Mouse (Mus musculus) layer of hippocampus, postnatal 14 days (tissue): ENCODE measurements around the gene Ano1. TPM values are rescaled to one million over a fixed set of nuclear protein-coding genes. Genes with fewer than 3 reads are reported as not detected.

Experiments used
- DNase-seq, 2 experiments: peaks; one replicate each; pipeline ENCODE4 v3.0.0; 2021 to 2022; ENCODE audit warnings: low spot score in 2 of 2, mixed read lengths in 1 of 2
- total RNA-seq, 2 experiments: library from RNA; stranded (reverse); gene quantifications; 2 replicates each; pipeline ENCODE4 v1.2.3; 2021

The Ano1 gene
- total RNA-seq, 2 experiments from 2014 or later = 2.3 to 5.5 TPM

GRCm38 (mm10) chr7:144769434-144770080 lies 17.8 kb upstream of the Ano1 start:
- no peak for DNase-seq

- DNase-seq = no peak
Measured at GRCm38 (mm10) chr7:144768845-144769244, 17.1 kb upstream of the Ano1 start.

- no peak for DNase-seq
Measured at GRCm38 (mm10) chr7:144764537-144765282, 12.9 kb upstream of the Ano1 start.

DNA sequence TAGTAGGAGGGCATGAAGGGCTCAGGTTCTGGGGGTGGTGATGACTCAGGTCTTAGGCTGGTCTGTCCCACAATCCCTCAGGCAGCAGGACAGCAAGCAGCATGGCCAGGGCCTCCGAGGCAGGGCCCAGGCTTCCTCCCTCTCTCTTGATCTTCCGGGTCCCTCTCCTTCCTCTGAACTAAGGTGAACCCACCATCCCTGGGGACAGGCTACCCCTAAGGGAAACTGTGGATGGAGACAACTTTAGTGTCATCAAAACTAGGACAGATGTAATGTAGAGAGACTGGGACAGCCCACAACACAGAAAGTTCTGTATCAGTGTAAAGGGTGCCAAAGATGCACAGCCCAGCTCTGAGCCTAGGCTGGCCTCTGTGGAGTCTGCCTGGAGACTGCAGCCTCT lies 12.2 kb upstream of the Ano1 start:
- no peak for DNase-seq

- DNase-seq = no peak
Measured at GRCm38 (mm10) chr7:144762496-144763235, 10.9 kb upstream of the Ano1 start.

- no peak for DNase-seq
Measured at GRCm38 (mm10) chr7:144760228-144760627, 8.5 kb upstream of the Ano1 start.

DNA sequence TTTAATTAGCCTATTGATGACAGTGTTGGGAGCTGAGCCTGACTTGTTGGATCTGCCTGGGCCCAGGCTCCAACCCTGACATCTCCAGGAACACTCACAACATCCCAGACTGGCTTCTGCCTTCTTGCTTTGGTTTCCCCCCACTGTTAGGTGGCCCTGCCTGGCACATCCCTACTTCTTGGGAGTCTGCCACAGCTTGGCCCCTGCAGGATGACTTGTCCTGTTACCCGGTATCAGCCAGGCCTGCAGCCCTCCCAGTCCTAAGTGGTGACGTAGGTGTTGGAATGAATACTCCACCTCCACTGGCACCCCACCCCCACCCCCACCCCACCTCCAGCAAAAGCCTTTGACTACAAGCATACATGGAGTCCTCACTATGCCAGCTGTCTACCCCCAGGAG lies 7.7 kb upstream of the Ano1 start:
- no peak for DNase-seq

GRCm38 (mm10) chr7:144755511-144756378 lies 4.0 kb upstream of the Ano1 start:
- no peak for DNase-seq

GRCm38 (mm10) chr7:144754722-144755121 lies 2.9 kb upstream of the Ano1 start:
- no peak for DNase-seq

GRCm38 (mm10) chr7:144753657-144754031 lies 1.9 kb upstream of the Ano1 start:
- no peak for DNase-seq

GRCm38 (mm10) chr7:144752919-144753656 lies 1.3 kb upstream of the Ano1 start:
- no peak for DNase-seq

DNA sequence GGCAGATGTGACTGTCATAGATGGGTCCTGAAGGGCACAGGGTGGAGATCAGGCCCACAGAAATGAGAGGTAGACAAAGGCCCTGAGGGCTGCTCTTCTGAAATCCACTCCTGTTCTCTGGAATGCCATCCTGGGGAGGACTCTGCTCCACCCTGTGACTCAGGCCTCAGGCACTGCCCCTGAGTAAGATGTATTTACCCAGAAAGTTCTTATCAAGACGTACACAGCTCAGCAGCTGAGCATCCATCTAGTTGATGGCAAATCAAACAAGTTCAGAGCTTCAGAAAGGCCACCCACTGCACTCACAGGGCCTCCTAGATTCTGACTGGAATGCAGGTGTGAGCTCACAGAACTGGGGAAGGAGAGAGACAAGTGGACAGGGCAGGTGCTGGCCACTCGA lies 4.0 kb downstream of the Ano1 start:
- no peak for DNase-seq

GRCm38 (mm10) chr7:144746466-144746865 lies 5.3 kb downstream of the Ano1 start:
- no peak for DNase-seq

DNA sequence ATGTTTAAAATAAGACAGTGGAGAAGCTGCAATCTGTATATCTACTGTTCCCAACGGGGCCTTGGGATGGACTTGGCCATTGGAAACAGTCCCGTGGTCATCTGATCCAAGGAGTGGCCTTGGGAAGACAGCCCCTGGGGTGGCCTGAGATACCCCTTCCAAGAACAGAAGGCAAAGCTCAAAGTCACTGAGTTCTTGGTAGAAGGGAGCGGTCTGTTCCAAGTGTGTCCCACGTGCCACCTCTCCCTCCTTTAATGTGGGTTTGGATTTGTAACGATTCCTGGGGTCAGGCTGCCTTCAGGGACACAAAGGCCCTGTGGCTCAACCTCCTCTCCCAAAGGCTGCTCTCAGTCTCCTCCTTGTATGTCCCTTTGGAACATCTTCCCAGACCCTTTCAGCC lies 7.9 kb downstream of the Ano1 start:
- DNase-seq = no peak

DNA sequence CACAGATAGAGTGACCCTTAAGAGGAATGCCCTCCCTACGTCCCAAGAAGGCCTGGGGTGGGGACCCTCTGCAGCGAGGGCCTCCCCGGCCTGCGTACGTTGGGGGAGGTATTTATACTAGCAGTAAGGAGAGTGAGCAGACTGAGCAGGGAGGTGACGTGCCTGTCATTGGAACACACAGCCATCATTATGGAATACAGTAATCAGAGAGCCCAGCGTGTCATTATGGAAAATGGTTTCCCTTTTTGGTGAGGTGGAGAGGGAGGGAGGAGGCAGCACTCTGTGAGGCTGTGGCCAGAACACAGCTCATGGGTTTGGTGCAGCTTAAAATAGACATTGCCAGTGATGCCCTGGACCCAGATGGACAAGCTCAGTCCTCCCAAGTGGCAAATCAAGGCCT lies 11.1 kb downstream of the Ano1 start:
- DNase-seq = no peak

DNA sequence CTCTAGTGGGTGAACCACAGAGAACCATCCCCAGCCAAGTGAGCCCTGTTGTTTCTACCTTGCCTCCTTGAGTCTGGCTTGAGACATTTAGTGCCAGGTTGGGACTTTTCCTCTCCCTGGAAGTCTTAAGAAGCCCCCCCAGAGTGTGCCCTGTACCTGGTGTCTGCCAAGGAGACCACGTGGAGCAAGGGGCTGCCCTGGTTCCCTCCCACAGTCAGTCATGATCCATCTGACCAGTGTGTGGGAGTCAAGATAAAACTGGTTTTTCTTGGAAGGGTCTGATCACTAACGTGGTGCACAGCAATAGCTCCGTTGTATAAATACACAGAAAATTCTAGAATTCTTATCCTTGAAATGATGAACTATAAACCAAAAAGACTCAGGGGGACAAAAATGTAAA lies 12.0 kb downstream of the Ano1 start:
- no peak for DNase-seq

DNA sequence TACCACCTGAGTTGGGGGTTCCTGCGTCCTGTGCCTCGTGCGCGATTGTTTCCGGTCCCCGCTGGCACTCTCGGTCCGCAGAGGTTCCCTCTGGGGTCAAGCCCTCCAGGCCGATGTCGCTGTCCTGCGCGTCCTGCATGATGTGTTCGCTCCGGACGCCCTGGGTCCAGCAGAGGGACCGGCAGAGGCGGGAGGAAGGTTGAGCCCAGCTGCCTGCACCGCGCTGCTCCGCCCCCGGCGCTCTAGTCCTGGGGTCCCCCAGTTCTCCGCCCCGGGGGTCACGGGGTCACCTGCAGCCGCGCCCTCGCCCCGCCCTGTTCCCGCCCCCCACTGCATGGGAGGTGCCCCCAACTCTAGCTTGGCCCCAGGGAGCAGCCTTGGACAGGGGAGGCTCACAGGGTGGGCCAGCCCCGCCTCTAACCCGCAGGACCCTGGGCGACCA lies 13.4 kb downstream of the Ano1 start:
- DNase-seq = no peak

- DNase-seq = no peak
Measured at GRCm38 (mm10) chr7:144731897-144732291, 19.9 kb downstream of the Ano1 start.

DNA sequence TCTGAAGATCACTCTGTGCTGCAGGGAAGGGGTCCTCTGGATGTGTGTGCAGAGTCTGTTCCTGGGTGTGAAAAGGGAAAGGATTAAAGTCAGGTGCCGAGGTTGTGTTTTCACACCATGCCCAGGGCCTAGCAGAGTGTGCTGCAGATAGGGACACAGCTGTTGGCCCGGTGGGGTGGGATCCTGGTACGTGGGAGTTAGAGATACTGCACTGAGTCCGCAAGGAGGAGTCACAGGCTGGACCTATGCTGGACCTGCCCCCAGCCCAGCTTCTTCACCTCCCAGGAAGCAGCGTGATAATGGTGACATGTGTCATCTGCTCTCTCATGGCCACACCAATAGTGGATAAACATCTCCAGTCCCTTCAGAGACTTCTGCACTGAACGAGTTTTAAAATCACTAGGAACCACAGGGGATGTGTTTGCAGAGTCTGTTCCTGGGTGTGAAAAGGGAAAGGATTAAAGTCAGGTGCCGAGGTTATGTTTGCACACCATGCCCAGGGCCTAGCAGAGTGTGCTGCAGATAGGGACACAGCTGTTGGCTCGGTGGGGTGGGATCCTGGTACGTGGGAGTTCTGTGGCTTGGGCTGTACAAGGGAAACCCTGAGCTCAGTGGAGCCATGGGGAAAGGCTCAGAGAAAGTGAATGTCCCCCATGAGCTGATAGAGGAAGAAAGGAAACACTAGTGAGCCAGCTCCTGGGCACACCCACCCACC lies 20.4 kb downstream of the Ano1 start:
- DNase-seq = no peak

- no peak for DNase-seq
Measured at GRCm38 (mm10) chr7:144724283-144724682, 27.5 kb downstream of the Ano1 start.
